Mouse (Mus musculus) lung, postnatal 25 days (tissue): Measurements from ENCODE around the gene Ugt3a1.
"Not testable (repeated sequence)": the region's sequence is repeated elsewhere in the genome, so short reads cannot be mapped to it uniquely, and the experiment has no call there.

Experiments
- DNase-seq: peaks from one replicate; pipeline ENCODE4 v3.0.0; 2022; ENCODE audit warnings: low spot score

The Ugt3a1 gene

DNA sequence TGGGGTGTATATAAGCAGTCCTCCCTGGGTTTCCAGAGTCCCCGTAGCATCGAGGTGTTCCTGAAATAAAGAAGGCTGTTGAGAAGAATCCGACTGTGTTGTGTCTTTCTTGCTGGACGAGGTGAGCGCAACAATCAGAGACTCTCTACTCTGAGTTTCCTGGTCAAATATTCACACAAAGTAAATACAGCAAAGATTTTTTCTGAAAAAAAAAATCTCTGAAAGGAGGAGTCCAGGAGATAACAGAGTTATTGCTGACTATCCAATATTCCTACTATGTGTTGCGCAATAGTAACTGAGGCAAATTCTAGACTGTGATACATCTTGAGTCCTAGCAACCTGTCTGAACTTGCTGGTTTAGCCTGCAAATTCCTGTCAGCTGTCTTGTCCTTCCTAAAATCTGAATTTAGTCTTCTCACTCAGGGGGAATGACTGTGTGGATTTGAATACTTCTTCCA lies at the start of gene Ugt3a1:
Ugt3a1 (plus strand) TSS at position 51 of the 458 bp plus-strand sequence.
- DNase-seq, result no peak

DNA sequence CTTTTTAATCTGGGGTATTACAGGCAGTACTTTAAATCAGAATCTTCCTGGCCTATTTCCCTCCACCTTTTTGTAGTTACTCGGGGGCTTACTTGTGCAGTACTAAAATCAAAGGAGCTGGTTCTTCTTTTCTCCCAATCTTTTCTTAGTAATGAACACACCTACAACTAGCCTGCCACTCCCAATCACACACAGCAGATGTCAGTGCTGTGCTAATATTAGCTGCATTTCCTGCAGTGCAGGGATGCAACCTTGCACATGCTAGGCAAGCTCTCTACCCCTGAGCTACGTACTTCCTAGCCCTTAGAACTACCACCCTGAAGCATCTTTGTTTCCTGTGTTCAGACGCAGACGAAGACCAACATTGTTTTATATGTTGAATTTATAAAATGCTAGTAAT lies 45.8 kb upstream of the Ugt3a1 start:
- DNase-seq, result not testable (repeated sequence)

DNA sequence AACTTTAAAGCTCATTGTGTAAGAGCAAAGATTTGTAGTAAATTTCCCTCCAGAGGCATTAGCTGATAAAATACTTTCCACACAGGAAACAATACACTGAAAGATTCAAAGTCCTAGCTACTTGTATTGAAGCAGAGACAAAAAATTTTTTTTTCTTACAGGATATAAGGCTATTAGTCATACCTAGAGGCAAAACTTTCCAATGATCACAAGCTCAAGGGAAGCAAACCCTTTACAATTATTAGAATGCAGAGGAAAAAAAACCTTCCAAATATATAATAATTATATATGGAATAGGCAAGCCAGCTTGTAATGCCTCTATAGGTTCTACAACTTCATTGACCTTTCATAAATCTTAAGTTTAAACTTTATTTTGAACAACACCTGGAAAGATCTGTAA lies 30.3 kb upstream of the Ugt3a1 start:
- no peak for DNase-seq

DNA sequence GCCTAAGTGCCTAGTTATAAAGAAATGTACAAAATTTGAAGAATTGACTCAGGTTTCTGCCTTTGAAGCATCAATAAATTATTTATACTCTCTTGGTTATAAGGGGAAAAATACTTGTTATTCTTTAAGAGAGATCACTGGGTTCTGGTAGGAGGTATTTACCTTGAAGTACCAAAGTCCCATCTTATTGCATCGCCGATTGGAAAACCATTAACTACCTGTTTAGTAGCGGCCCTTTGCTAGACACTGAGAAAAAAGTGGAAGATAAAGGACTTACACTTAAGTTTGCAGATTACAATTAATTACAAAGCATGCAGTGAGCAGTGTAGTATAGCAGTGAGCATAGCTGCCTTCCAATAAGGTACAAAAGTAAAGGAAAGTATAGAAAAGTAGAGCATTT lies 23.8 kb upstream of the Ugt3a1 start:
- DNase-seq, result no peak

DNA sequence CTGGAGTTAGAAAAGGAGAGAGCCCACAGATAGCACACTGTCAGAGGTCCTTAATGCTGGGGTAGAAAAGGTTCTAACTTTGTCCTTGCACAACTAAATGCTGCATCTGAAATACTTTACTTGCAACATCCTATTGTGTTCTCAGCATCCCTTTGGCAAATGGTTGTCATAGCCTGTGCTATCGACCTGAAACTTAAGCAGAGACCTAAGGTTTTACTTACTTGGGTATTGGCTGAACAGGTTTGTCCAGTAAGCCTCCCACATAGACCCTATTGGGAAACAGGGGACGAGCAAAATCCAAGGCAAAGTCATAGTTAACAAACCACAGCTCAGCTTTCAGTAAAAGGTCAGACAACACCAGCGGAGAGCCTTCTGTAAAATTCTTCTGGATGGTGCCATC lies 16.1 kb upstream of the Ugt3a1 start:
- no peak for DNase-seq

DNA sequence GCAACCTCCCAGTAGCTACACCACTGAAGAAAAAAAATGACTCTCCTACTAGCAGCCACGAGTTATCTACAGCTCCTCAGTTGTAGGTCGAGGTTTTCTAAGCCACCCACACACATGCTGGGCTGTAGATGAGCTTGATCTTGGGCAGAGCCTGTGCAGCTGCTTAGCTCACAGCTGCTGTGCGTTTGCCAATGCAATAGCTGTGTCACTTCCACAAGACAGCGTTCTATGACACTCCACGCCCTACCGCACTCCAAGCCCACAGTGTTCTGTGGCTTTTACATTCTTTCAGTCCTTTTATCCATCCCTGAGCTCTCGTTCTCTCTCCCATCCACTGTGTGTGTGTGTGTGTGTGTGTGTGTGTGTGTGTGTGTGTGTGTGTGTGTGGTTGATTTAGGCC lies 4.8 kb upstream of the Ugt3a1 start:
- DNase-seq, result no peak

DNA sequence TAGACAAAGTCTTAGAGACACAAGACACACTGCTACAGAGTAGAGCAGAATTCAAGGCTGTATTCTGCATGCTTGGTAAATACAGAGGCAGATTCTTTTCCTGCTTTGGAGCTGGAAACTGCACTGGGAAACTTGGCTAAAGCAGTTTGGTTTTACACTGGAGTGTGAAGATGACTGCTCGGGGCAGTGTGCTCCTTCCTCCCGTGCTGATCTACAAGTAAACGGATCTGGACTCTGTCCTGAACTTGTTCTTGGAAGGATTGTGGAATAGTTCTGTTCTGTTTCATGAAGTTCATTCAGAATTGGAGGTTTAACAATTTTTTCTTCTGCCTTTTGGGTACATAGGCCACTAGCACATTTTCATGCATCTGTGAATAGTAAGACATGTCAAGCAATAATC lies 2.3 kb downstream of the Ugt3a1 start:
- DNase-seq, result no peak

DNA sequence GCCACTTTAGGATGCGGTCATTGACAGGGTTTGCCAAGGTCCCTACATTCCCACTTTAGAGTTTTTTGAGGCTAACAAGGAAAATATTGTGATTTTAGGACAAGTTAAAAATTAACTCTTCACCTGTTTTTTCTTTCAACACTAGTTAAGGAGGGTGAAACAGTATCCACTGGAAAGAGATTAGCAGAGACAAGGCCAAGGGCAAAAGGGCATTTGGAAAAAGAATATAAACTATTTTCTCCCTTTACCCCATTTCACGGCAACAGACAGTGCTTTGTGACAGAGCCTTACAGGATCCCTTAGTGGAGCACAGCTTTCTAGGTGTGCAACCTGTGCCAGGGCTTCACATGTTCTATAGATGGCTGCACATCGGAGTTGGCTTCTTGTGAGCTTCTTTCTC lies 2.9 kb downstream of the Ugt3a1 start:
- no peak for DNase-seq

DNA sequence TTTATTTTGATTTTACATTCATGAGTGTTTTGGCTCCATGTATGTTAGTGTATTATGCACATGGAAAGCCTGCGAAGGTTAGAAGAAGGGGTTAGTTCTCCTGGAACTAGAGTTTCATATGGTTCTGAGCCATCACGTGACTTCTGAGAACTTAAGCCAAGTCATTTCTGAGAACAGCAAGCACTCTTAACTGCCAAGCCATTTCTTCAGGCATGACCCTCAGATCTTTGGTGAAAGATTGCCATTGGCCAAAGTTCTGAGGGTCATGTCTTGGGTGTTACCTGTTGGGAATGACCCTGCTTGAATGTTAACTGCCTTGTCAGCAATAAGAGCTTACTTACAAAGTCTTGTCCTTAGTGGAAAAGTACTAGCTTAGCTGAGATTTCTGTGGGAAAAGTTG lies 6.5 kb downstream of the Ugt3a1 start:
- DNase-seq, result no peak

DNA sequence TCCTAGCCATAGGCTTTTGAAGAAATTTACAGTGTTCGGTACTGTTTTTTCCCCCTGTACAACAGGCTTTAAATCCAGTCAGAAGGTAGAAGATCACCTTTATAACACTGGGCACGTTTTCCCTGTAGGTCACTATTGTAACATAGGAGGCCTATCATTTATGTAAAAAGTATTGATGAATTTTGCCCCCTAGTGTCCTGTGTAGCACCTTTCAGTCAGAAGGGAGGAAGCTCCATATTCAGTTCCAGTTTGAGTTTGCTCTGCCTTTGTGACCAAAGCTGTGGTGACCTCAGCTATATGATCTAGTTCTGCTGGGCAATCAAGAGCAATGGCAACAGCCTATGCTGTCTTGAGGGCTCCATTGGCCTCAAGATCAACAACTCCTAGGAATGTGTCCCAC lies 13.0 kb downstream of the Ugt3a1 start:
- no peak for DNase-seq

DNA sequence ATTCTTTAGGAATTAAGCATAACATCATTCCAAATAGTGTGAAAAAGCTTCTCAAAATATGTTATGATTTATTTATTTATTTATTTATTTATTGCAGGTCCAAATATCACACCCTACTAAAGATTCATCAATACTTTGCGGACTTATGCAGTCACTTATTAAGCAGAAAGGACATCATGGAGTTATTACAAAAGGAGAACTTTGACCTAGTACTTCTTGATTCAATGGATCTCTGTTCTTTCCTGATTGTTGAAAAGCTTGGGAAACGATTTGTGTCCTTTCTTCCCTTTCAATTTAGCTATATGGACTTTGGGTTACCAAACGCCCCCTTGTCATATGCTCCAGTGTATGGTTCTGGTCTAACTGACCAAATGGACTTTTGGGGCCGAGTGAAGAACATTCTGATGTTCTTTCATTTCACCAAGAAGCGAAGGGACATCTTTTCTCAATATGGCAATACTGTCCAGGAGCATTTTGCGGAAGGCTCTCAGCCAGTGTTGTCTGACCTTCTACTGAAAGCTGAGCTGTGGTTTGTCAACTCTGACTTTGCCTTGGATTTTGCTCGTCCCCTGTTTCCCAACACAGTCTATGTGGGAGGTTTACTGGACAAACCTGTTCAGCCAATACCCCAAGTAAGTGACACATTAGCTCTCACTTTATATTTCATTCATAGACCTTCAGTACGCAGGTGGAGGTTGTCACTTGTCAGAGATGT lies 29.4 kb downstream of the Ugt3a1 start:
- DNase-seq, result no peak

DNA sequence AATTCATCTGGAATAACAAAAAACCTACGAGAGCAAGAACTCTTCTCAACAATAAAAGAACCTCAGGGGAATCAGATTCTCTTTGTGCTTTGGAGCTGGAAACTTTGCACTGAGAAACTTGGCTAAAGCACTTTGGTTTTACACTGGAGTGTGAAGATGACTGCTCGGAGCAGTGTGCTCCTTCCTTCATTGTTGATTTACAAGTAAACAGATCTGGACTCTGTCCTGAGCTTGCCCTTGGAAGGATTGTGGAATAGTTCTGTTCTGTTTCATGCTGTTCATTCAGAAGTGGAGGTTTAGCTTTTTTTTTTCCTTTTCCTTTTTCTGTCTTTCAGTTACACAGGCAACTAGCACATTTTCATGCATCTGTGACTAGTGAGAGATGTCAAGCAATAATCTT lies 57.9 kb downstream of the Ugt3a1 start:
- no peak for DNase-seq

DNA sequence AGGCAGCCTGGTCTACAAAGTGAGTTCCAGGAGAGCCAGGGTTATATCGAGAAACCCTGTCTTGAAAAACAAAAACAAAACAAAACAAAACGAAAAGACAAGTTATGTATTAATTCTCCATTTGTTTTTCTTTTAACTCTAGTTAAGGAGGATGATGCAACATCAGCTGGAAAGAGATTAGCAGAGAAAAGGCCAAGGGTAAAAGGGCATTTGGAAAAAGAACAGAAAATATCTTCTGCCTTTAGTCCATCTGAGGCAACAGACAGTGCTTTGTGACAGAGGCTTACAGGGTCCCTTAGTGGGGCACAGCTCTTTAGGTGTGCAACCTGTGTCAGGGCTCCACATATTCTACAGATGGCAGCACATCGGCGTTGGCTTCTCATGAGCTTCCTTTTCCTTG lies 58.7 kb downstream of the Ugt3a1 start, which contains the start of gene Ugt3a2:
Ugt3a2 (plus strand) TSS at position 210 of the 400 bp plus-strand sequence.
- no peak for DNase-seq

DNA sequence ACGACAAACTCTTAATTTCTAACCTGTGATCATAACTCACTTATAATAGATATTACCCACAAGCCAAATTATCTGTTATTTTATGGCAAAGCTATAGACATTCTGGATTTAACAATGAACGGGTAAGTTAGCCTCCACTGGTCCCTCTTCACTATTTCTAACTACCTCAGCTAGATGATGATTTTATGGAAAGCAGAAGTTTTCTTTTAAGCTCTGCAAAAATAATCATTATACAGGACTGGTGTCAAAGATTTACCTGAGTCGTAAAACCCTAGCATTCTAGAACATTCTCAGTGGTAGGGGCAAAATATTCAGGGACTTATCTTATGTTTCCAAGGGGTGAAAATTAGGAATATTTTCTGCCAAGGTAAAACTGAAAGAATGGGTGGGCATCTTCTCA lies 59.9 kb downstream of the Ugt3a1 start:
- no peak for DNase-seq

DNA sequence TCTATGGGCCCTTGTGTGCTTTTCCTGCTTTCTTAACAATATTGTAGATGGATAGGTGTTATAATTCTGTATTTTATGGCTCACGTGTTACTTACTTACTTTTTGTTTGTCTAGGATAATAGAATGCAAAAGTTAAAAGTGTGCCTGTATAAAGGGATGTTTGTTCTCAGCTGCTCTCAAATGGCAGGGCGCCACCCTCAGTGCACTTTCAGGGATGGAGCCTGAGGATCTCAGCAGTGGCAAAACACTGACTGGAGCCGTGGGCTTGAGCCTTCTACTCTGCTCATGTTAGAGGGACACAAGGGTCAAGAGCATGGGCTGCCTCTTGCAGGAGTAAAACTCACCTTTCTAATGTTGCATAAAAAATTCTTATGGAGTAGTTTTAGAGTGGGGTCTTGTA lies 60.3 kb downstream of the Ugt3a1 start:
- DNase-seq, result no peak

DNA sequence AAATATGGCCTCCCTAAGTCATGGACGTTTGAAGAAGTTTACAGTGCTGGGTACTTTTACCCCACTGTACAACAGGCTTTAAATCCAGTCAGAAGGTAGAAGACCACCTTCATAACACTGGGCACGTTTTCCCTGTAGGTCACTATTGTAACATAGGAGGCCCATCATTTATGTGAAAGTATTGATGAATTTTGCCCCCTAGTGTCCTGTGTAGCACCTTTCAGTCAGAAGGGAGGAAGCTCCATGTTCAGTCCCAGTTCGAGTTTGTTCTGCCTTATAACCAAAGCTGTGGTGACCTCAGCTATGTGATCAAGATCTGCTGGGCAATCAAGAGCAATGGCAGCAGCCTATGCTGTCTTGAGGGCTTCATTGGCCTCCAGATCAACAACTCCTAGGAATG lies 72.1 kb downstream of the Ugt3a1 start:
- DNase-seq, result no peak

DNA sequence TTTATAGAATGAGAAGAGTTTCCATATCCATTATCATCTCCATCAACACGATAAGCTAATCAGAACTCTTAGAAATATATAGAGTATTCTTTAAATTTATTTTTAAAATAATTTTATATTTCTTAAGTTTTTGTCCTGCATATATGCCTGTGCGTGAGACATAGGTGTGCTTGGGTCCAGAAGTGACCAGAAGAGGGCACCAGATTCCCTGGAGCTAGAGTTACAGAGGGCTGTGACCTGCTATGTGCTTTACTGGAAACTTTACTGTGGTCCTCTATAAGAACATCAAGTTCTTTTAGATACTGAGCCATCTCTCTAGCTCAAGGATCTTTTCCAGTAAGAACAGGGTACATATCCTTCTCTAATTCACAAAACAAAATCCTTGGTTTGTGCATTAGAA lies 86.1 kb downstream of the Ugt3a1 start:
- DNase-seq, result no peak
